Mouse (Mus musculus) adrenal gland, adult 18-20 months (tissue): Measurements from ENCODE around the gene Dgat2. TPM values are rescaled to one million over a fixed set of nuclear protein-coding genes. Genes with fewer than 3 reads are reported as not detected.

Experiments
- DNase-seq, 2 experiments: peaks; one replicate each; pipeline ENCODE4 v3.0.0; 2021 to 2022; ENCODE audit warnings: low spot score in 2 of 2
- long read RNA-seq, 2 experiments: library from polyadenylated mRNA; stranded (forward); transcript quantifications; one replicate each; pipeline ENCODE4 v2.0.0; 2021
- total RNA-seq, 2 experiments: library from RNA; stranded (reverse); gene quantifications; 1 replicate in 1 of 2; 2 replicates in 1 of 2; pipeline ENCODE4 v1.2.3; 2021

Dgat2 gene
- total RNA-seq = 100 to 1,000 TPM; 284 to 447 TPM
- long read RNA-seq, experiment 1, transcript Dgat2-201 (8 exons, 2,262 nt) = major isoform, 877 of 1,106 reads
- long read RNA-seq, experiment 1, partial matches to known transcripts = 193 of 1,106 reads
- long read RNA-seq, experiment 1, other reads (novel, unspliced or antisense) = 36 of 1,106 reads
- long read RNA-seq, experiment 2, transcript Dgat2-201 (8 exons, 2,262 nt) = major isoform, 669 of 1,156 reads
- long read RNA-seq, experiment 2, partial matches to known transcripts = 431 of 1,156 reads
- long read RNA-seq, experiment 2, other reads (novel, unspliced or antisense) = 56 of 1,156 reads

DNA sequence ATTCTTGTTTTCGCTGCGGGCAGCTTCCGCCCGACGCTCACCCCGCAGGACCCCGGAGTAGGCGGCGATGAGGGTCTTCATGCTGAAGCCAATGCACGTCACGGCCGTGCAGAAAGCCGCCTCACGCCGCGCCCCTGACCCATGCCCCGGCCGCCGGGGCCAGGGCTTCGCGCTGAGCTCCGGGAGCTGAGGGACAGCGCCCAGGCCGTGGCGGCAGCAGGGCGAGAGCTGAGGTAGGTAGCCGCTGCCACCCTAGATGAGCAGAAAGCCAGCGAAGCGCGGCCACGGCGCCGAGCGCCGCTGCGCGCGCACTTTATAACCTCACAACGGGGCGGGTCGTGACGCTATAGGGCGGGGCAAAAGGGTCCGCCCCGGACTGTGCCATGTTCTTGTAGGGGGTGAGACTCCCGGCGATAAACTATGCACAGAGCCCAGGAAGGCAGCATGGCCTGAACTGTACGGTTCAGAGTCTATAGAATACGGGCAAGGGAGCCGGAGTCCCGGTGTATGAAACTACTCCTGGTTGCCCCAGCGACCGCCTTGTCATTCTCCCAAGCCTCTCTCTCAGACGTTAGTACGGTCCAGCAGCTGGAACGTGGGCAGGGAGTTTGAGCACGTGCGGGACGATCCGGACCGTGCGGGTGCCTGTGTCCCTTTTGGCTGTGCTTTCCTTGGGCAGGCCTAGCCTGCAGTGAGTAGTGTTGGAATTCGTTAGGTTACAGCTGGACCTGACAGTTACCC, at the start of gene Dgat2:
Gene Dgat2, minus strand, starts transcription at position 288 of the 741 bp plus-strand sequence.
- DNase-seq = peak; percentile 96 to 98

- DNase-seq = no peak
Measured at GRCm38 (mm10) chr7:99230061-99230747, 47.7 kb upstream of the Dgat2 start.

DNA sequence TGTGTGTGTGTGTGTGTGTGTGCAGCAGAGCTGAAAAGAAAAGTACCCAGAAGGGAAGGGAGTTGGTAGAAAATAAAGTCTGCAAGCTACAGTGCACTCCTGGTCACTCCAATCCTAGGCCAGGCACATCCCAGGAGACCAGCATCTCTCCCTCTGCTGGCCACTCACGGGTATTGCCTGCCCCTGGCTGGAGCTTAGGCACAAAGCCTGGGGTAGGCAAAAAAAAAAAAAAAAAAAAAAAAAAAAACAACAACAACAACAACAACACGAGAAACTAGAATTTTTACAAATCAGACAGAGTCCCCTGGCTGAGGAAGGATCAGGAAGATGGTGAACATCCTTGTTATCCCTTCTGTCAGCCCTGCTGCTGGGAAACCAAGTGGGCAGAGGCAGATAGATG, 46.9 kb upstream of the Dgat2 start:
- DNase-seq = peak in 1 of 2 experiments; percentile 29

DNA sequence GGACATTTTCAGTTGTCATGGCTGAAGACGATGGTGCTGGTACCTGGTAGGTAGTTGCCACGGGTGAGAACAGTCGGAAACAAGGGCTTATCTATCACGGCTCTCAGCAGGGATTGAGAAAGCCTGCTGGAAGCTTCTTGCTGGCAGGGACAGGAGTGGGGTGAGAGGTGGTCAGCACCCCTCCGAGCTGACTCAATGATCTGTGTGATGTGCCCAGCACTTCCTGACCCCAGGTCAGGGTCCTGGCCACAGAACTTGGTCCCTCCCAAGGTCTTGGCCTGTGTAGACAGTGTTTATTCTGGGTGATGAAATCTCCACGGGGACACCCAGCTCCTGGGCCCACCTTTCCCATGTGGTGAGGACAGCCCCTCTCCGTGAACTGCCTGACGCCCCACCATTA, 46.3 kb upstream of the Dgat2 start:
- DNase-seq = no peak

GRCm38 (mm10) chr7:99227267-99227666, 44.7 kb upstream of the Dgat2 start:
- no peak for DNase-seq

DNA sequence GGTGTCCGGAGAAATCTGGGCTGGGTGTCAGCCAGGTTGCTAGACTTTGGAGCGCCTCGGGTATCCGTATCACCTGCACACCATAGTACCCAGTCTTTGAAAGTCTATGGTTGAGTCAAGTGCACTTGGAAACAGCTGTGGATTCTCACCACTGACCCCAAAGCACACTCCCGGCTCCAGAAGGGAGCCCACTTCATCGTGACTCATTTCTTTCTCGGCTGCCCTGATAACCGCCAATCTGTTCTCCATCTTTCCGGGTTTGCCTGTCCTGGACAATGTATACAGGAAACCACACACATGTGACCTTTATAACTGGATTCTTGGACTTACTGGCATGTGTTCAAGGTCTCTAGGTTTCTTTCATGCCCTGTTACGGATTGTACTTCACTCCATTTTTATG, 44.1 kb upstream of the Dgat2 start:
- DNase-seq = no peak

GRCm38 (mm10) chr7:99225421-99225820, 42.9 kb upstream of the Dgat2 start:
- DNase-seq = no peak

GRCm38 (mm10) chr7:99224648-99225190, 42.2 kb upstream of the Dgat2 start:
- no peak for DNase-seq

DNA sequence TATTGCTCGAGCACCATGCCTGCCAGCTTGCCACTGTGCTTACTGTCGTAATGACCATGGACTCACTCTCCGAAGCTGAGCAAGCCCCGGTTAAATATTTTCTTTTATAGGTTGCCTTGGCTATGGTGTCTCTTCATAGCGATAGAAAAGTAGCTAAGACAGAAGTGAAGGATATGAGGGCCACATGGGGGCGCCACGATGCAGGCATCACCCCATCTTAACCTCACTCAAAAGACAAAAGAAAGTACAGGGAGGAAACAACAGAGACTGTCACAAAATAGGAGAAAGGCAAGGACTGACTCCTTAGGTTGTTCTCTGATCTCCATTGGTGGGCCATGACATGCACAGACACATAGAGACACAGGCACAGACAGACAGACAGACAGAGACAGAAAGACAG, 41.7 kb upstream of the Dgat2 start:
- DNase-seq = no peak

- no peak for DNase-seq
Measured at GRCm38 (mm10) chr7:99217338-99218074, 35.0 kb upstream of the Dgat2 start.

- peak in 1 of 2 experiments; percentile 48 for DNase-seq
Measured at GRCm38 (mm10) chr7:99215347-99215855, 32.9 kb upstream of the Dgat2 start.

DNA sequence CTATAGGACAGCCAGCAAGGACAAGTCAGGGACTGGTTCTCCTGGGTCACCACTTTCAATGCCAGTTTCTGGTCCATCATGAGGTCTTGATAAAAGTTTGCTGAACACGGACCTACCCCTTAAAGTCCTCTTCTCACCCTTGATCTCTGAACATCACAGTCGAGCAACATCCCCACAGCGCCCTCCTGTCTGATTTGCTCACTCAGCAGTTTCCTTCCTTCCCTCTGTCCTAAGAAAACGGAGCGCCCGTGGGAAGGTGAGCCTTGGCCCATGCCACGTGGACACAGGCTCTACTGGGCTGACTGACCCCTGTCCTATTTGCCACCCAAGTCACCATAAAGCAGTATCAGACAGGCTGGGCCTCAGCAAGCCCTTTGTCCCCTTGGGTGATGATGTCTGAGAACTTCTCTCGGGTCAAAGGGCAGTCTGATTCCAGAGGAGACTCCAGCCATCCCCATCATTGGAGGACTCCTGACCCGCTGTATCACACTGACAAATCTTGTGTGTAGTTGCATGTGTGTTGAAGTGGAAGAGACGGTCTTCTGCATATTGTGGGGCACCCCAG, 32.2 kb upstream of the Dgat2 start:
- no peak for DNase-seq

DNA sequence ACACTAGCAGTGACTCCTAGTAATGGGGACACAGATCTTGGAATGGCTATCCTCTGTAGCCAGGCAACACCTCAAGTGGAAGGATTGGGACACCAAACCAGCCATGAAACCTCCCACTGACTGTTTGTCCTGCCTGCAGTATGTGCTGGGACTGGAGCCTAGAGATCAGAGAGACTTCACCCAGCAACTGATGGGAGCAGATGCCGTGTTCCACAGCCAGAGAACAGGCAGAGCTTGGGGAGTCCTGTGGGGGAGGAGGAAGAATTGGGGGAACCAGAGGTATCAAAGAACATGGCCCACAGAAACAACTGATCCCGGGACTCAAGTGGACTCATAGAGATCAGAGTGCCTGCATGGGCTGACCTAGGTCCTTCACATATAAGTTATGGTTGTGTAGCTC, 31.2 kb upstream of the Dgat2 start:
- no peak for DNase-seq

DNA sequence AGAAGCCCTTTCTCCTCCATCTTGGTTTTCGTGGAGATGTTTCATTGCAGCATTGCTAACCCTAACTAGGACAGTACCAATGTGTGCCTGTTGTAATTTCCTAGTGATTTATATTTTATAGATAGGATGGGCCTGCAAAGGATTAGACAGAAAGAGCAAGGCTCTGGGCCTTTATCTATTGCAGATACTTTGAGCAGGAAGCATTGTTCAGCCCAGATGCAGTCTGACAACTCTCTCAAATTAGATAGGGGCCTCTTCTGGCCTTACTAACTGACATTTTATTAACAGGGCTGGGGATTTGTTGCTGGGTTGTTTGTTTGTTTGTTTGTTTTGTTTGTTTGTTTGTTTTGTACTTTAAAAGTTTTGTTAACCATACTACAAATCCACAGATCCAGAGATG, 30.5 kb upstream of the Dgat2 start:
- DNase-seq = no peak

DNA sequence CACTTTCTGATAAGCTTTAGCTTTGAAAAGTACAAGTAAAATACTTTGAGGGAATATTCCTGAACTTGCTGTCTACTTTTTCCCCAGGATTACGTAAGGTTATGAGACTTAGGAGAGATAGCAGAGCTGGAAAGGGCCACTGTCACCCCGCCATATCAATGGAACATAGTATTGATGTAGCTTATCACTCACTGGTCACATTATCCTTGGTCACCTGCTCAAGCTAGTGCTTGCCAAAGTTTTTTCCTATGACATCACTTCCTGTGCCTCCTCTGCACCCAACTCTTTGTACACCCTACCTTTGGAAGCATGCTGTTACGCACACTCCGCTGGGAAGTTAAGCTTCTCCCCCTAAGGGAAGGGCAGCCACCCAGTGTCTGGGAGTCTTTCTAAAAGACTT, 26.2 kb upstream of the Dgat2 start:
- DNase-seq = no peak

DNA sequence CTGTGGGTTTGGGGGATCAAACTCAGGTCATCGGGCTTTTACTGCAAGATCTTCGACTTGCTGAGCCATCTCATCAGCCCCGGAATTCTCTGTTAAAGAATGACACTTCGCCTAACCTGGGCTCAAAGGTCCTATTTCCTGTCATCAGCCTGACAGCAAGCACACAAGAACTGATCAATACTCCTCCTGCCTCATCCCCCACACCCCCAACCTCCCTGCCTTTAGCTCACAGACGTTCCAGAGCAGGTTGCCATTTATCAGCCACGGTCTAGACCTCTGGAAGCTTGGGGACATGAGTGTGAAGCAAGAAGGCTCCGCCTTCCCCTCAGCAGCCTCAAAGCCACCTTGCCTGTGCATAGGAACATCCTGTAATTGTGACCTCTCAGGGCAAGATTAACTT, 23.8 kb upstream of the Dgat2 start:
- DNase-seq = no peak

GRCm38 (mm10) chr7:99202163-99202562, 19.6 kb upstream of the Dgat2 start:
- no peak for DNase-seq

DNA sequence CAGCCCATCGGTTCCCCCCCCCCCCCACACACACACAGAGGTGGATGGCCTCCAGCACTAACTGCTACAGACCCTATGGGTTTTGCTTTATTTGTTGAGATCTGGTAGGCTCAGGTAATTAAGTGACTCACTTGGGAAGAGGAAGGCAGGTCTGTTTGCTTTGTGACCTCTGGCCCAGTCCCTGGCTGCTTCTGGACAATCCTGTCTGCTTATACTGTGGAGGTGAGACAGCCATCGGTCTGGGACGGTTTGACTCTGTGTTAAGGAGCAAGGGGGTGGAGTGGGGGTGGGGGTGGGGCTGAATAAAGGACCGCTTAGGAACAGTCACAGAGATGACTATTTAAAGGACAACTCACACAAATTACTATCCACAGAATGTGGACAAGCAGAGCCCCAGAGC, 17.8 kb upstream of the Dgat2 start:
- DNase-seq = no peak

DNA sequence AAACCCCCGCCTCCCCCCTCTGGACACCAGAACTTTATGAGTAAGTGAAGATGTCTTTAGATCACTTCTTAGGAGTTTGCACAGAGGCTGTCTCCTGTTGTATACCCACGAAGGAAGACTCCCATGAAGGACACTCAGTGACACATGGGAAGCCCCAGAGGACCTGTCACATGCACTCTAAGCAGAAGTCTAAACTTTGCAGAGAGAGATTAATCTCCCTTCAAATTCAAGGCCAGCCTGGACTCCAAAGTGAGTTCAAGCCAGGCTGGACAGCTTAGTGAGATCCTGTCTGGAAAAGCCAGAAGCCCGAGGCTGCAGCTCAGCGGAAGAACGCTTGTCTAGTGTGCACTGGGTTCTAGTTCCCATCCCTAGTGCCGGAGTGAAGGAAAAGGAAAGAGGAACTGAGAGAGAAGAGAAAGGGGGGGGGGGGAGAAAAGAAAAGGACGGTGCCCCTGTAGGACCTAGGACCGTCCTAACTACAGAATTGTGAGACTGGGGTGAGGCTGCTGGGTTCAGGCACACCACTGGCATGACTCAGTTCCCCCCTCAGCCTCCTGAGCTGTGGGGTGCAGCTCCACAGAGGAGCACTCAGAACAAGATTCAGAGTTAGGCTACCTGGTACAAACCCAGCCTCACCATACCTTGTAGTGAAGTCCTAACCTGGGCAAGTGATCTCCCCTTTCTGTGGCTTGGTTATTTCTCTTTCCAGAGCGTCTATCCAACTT, 17.1 kb upstream of the Dgat2 start:
- DNase-seq = no peak

DNA sequence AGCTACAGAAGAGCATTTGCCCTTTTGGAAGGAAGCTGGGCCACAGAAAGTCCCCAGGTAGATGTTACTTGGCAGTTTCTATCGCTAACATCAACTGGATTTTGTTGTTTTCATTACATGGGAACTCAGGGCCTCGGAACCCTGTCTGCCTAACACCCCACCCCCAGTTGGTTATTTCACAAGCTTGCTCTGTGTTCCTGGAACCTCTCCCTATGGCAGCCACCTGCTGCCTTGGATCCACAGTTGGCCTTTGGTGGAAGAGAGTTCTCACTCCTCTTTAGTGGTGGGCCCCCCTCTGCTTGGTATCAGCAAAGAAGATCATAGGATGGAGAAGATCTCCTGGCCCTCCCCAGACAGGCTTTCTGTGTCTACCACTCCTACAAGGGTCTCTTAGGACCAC, 16.3 kb upstream of the Dgat2 start:
- DNase-seq = no peak
